Mouse (Mus musculus): ENCODE measurements around the gene Sv2b. TPM values are rescaled to one million over a fixed set of nuclear protein-coding genes. Genes with fewer than 3 reads are reported as not detected.

The Sv2b gene
- polyA plus RNA-seq, 1 experiment from 2014 or later: 0.02 TPM

DNA sequence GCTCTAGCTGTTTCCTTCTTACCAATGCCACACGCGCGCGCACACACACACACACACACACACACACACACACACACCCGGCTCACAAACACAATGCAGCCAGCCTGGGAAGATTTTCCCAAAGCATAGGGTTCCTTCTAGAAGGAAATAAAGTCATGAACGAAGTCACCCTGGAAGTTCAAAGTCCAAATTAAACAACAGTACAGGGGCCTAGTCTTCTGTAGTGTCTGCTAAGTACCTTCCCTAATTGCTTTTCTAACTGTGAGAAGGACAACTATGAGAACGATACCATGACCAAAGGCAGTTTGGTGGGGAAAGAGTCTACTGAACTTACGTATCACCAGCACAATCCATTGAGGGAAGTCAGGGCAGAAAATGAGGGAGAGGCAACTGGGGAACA is 508 bp upstream of the Sv2b start:
- ATAC-seq: no peak
- WGBS: 78% methylated on average over 8 of the region's 8 CpGs

GRCm38 (mm10) chr7:75308140-75308456 is 964 bp downstream of the Sv2b start:
- WGBS: 5% methylated on average over 8 of the region's 8 CpGs

More for the DNA sequence above, 508 bp upstream of the Sv2b start:
- H3K4me3 ChIP-seq (ENCODE audit: low read depth, low read length): no peak overlapping the region
- TF ChIP-seq CTCF (IDR thresholded peaks at IDR 0.05): no peak
- no peak for TF ChIP-seq EP300 (IDR thresholded peaks at IDR 0.05)
- H3K9me3 ChIP-seq (ENCODE audit: low read length): no peaks in the 10 kb centered on the region
- no peak overlapping the region for H3K27ac ChIP-seq (ENCODE audit: low read length)
- H3K4me2 ChIP-seq (replicated peaks; ENCODE audit: low read depth, low read length): no peak overlapping the region
- 0 out of 2 replicates have a peak, but pooled peaks cover 10% of the 10 kb centered on the region for H3K27me3 ChIP-seq (replicated peaks; ENCODE audit: insufficient read depth, low read length)
- peaks cover 3% of the 10 kb centered on the region; the same call in 1 of the 2 replicates for H3K4me1 ChIP-seq (ENCODE audit: insufficient read depth, low read depth, low read length)
- no peak overlapping the region for H3K9ac ChIP-seq (replicated peaks; ENCODE audit: low read depth)
- H3K36me3 ChIP-seq (ENCODE audit: insufficient read depth, low read length): no peaks in the 10 kb centered on the region
- DNase-seq (ENCODE audit: low spot score): no peak

GRCm38 (mm10) chr7:75307570-75308087 is 1.4 kb downstream of the Sv2b start:
- H3K4me2 ChIP-seq (replicated peaks; ENCODE audit: low read depth, low read length): no peak overlapping the region
- peaks cover 3% of the 10 kb centered on the region; the same call in 1 of the 2 replicates for H3K4me1 ChIP-seq (ENCODE audit: insufficient read depth, low read depth, low read length)
- H3K9ac ChIP-seq (replicated peaks; ENCODE audit: low read depth): no peak overlapping the region
- H3K27me3 ChIP-seq (replicated peaks; ENCODE audit: insufficient read depth, low read length): 0 out of 2 replicates have a peak, but pooled peaks cover 10% of the 10 kb centered on the region
- TF ChIP-seq EP300 (IDR thresholded peaks at IDR 0.05): no peak
- TF ChIP-seq CTCF (IDR thresholded peaks at IDR 0.05): no peak
- no peak overlapping the region for H3K27ac ChIP-seq (ENCODE audit: low read length)
- ATAC-seq (no peak), DNase-seq (ENCODE audit: low spot score) (no peak)
- whole genome bisulfite sequencing: 33% methylated on average over 8 of the region's 8 CpGs
- no peaks in the 10 kb centered on the region for H3K9me3 ChIP-seq (ENCODE audit: low read length)
- H3K36me3 ChIP-seq (ENCODE audit: insufficient read depth, low read length): no peaks in the 10 kb centered on the region
- H3K4me3 ChIP-seq (ENCODE audit: low read depth, low read length): no peak overlapping the region

More at GRCm38 (mm10) chr7:75308140-75308456, 964 bp downstream of the Sv2b start:
- ATAC-seq (no peak), DNase-seq (ENCODE audit: low spot score) (no peak)
- Histone ChIP-seq H3K36me3 (ENCODE audit: insufficient read depth, low read length) (no peaks in the 10 kb centered on the region), H3K4me2 (replicated peaks; ENCODE audit: low read depth, low read length) (peak overlapping the region; percentile 56), H3K9ac (replicated peaks; ENCODE audit: low read depth) (no peak overlapping the region), H3K4me1 (ENCODE audit: insufficient read depth, low read depth, low read length) (peaks cover 3% of the 10 kb centered on the region; the same call in 1 of the 2 replicates), H3K9me3 (ENCODE audit: low read length) (no peaks in the 10 kb centered on the region), H3K27ac (ENCODE audit: low read length) (no peak overlapping the region), H3K4me3 (ENCODE audit: low read depth, low read length) (peak overlapping the region; percentile 29), H3K27me3 (replicated peaks; ENCODE audit: insufficient read depth, low read length) (0 out of 2 replicates have a peak, but pooled peaks cover 10% of the 10 kb centered on the region)
- TF ChIP-seq CTCF (IDR thresholded peaks at IDR 0.05) (no peak), EP300 (IDR thresholded peaks at IDR 0.05) (no peak)

- Histone ChIP-seq H3K36me3 (ENCODE audit: insufficient read depth, low read length) (no peaks in the 10 kb centered on the region), H3K4me2 (replicated peaks; ENCODE audit: low read depth, low read length) (no peak overlapping the region), H3K27ac (ENCODE audit: low read length) (no peak overlapping the region), H3K9ac (replicated peaks; ENCODE audit: low read depth) (no peak overlapping the region), H3K4me3 (ENCODE audit: low read depth, low read length) (no peak overlapping the region), H3K4me1 (ENCODE audit: insufficient read depth, low read depth, low read length) (peaks cover 3% of the 10 kb centered on the region; the same call in 1 of the 2 replicates), H3K9me3 (ENCODE audit: low read length) (no peaks in the 10 kb centered on the region), H3K27me3 (replicated peaks; ENCODE audit: insufficient read depth, low read length) (0 out of 2 replicates have a peak, but pooled peaks cover 10% of the 10 kb centered on the region)
- ATAC-seq (no peak), DNase-seq (ENCODE audit: low spot score) (no peak)
- 40% methylated on average over 9 of the region's 9 CpGs for WGBS
- TF ChIP-seq EP300 (IDR thresholded peaks at IDR 0.05) (no peak), CTCF (IDR thresholded peaks at IDR 0.05) (no peak)
Observed at GRCm38 (mm10) chr7:75305901-75306465, 3.1 kb downstream of the Sv2b start.

DNA sequence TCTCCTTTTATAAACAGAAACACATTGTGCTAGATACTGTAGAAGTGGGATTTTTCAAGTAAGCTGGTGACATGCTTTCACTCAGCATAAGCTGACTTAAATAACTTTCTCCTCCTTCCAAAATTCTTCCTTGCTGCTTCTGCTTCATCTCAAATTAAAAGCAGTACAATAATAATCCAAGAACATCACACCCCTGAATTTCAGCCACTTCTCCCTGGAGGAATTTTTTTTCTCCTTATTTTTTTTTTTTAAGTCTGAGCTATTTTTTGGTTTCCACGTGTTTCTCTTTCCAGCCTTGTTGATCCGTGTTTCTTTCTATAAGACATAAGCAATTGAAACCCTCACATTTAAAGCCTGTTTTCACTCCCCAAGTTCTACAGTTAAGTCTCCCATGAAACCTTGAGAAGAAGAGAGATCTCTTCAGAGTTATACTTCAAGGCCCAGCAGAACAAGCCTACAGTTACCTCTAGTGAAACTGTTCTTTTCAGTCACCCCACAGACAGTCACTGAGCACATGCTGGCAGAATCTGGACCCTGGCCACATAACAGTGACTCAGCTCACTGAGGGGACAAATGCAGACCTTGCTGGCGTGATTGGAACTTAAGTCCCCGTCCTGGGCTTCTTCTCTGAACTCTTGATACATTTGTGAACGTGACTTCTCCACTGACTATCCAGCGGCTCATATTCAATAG is 6.4 kb downstream of the Sv2b start:
- ATAC-seq (no peak), DNase-seq (ENCODE audit: low spot score) (no peak)
- Histone ChIP-seq H3K4me2 (replicated peaks; ENCODE audit: low read depth, low read length) (no peak overlapping the region), H3K36me3 (ENCODE audit: insufficient read depth, low read length) (no peaks in the 10 kb centered on the region), H3K9me3 (ENCODE audit: low read length) (no peaks in the 10 kb centered on the region), H3K9ac (replicated peaks; ENCODE audit: low read depth) (no peak overlapping the region), H3K4me3 (ENCODE audit: low read depth, low read length) (no peak overlapping the region), H3K27ac (ENCODE audit: low read length) (no peak overlapping the region), H3K4me1 (ENCODE audit: insufficient read depth, low read depth, low read length) (no peaks in the 10 kb centered on the region), H3K27me3 (replicated peaks; ENCODE audit: insufficient read depth, low read length) (no peaks in the 10 kb centered on the region)
- TF ChIP-seq CTCF (IDR thresholded peaks at IDR 0.05): no peak
- no peak for TF ChIP-seq EP300 (IDR thresholded peaks at IDR 0.05)
- 68% methylated on average over 6 of the region's 6 CpGs for WGBS

DNA sequence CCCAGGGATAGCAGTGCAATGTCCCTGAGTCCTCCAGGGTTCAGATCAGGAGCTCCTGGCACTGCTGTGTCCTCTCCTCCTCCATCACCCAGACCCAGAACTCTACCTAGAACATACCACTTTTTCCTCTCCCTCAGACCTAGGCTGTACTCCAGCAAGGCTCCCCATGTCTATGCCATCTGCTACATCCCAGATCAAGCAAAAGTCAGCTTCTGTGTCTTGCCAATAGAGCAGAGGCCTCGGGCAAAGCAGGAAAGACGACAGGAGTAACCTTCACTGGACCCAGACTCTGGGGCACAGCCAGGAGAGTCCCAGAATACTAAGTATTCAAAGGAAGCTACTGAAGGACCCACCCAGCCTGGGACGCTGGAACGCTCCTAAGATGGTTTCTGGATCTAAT is 9.8 kb downstream of the Sv2b start:
- Histone ChIP-seq H3K4me2 (replicated peaks; ENCODE audit: low read depth, low read length) (no peak overlapping the region), H3K4me3 (ENCODE audit: low read depth, low read length) (no peak overlapping the region), H3K27me3 (replicated peaks; ENCODE audit: insufficient read depth, low read length) (no peaks in the 10 kb centered on the region), H3K9ac (replicated peaks; ENCODE audit: low read depth) (no peak overlapping the region), H3K36me3 (ENCODE audit: insufficient read depth, low read length) (no peaks in the 10 kb centered on the region), H3K4me1 (ENCODE audit: insufficient read depth, low read depth, low read length) (no peaks in the 10 kb centered on the region), H3K27ac (ENCODE audit: low read length) (no peak overlapping the region), H3K9me3 (ENCODE audit: low read length) (no peaks in the 10 kb centered on the region)
- ATAC-seq: no peak
- DNase-seq (ENCODE audit: low spot score): no peak
- WGBS: 80% methylated on average over 4 of the region's 4 CpGs
- TF ChIP-seq EP300 (IDR thresholded peaks at IDR 0.05) (no peak), CTCF (IDR thresholded peaks at IDR 0.05) (no peak)
